Comparison of ENCODE assay signal across 21 mouse cellular contexts in genomic region chr11:60864916-60865315, GRCm38 (mm10). TPM values are rescaled to one million over a fixed set of nuclear protein-coding genes. Genes with fewer than 3 reads are reported as not detected.
DNase-seq lines count a peak whose midpoint lies in the region; ATAC-seq and TF ChIP-seq lines count a peak whose summit lies in the region.
"Had no signal": no experiment of that assay in that cellular context is flagged by ENCODE, and none has a peak within 500 bp of the region (broad histone marks: within the 10 kb centered on the region; RNA-seq: fewer than 3 reads in every experiment).

No protein-coding gene starts in this region.

- no peak overlapping the region for H3K9ac ChIP-seq in heart, embryonic 12.5 days
- H3K9ac ChIP-seq: limb, embryonic 13.5 days had no signal

- H3K79me2 ChIP-seq in myocyte (ENCODE audit: control insufficient read depth, insufficient read depth): peaks cover 70% of the 10 kb centered on the region

- no peaks in the 10 kb centered on the region for H3K27me3 ChIP-seq in heart, embryonic 12.5 days (replicated peaks)
- H3K27me3 ChIP-seq in myocyte (ENCODE audit: control insufficient read depth, insufficient read depth, insufficient read length): no peaks in the 10 kb centered on the region
- H3K27me3 ChIP-seq: limb, embryonic 13.5 days; Patski had no signal

- peaks cover 65% of the 10 kb centered on the region for H3K4me1 ChIP-seq in heart, embryonic 12.5 days (replicated peaks)
- H3K4me1 ChIP-seq: embryonic facial prominence, embryonic 10.5 days had no signal

- peak; percentile 11 for TF ChIP-seq POLR2A in myocyte (IDR thresholded peaks at IDR 0.05; ENCODE audit: insufficient read length, low read depth)

- H3K27ac ChIP-seq in heart, embryonic 12.5 days (ENCODE audit: poor library complexity, severe bottlenecking): no peak overlapping the region
- H3K27ac ChIP-seq: embryonic facial prominence, embryonic 10.5 days; layer of hippocampus, adult 2 months; limb, embryonic 13.5 days had no signal

- ATAC-seq in heart, embryonic 12.5 days (ENCODE audit: insufficient number of reproducible peaks, low FRiP score): no peak
- ATAC-seq: activated CD4-positive, CD25-positive, alpha-beta regulatory T cell, adult 4 months; CD4-positive, CD25-positive, alpha-beta regulatory T cell, adult 4 months; forebrain, embryonic 14.5 days; hindbrain, embryonic 16.5 days; intestine, postnatal 0 days; Patski had no signal

- no peak overlapping the region for H3ac ChIP-seq in myocyte (ENCODE audit: control insufficient read depth, insufficient read length)

- peaks cover 62% of the 10 kb centered on the region for H3K36me3 ChIP-seq in heart, embryonic 12.5 days
- peaks cover 15% of the 10 kb centered on the region for H3K36me3 ChIP-seq in myocyte (ENCODE audit: control insufficient read depth, insufficient read depth)

- no peak overlapping the region for H3K4me2 ChIP-seq in heart, embryonic 12.5 days
- H3K4me2 ChIP-seq in myocyte (ENCODE audit: low read depth): no peak overlapping the region
- H3K4me2 ChIP-seq: limb, embryonic 13.5 days had no signal

- H3K9me3 ChIP-seq in heart, embryonic 12.5 days (replicated peaks): no peaks in the 10 kb centered on the region
- H3K9me3 ChIP-seq: embryonic facial prominence, embryonic 10.5 days; limb, embryonic 13.5 days had no signal

- DNase-seq in adrenal gland, adult 2 months: peak; percentile 54
- no peak for DNase-seq in adrenal gland, adult 18-20 months (ENCODE audit: low spot score in 2 of 2)
- peak; percentile 62 to 82 for DNase-seq in heart, adult 18-20 months
- peak; percentile 60 for DNase-seq in gonadal fat pad, adult 2 months (ENCODE audit: low read depth)
- DNase-seq in layer of hippocampus, postnatal 25 days (ENCODE audit: extremely low spot score in 1 of 2, low spot score in 1 of 2): no peak
- DNase-seq in spleen, adult 18-20 months: no peak
- DNase-seq: cerebellum, adult 11-12 months; kidney, postnatal 10 days; right cerebral cortex, adult 18-20 months; thymus, postnatal 14 days had no signal

- 87% methylated on average over 14 of the region's 14 CpGs for WGBS in heart, embryonic 12.5 days

- H3K4me3 ChIP-seq in heart, embryonic 12.5 days: no peak overlapping the region
- no peak overlapping the region for H3K4me3 ChIP-seq in myocyte
- H3K4me3 ChIP-seq: embryonic facial prominence, embryonic 10.5 days; layer of hippocampus, adult 2 months; limb, embryonic 13.5 days had no signal

TF ChIP-seq in myocyte, 11 proteins besides CTCF, POLR2A, EP300 and RAD21:
- TF ChIP-seq CEBPB (IDR thresholded peaks at IDR 0.05; ENCODE audit: insufficient read depth, poor library complexity, severe bottlenecking): no peak
- no peak for TF ChIP-seq REST (IDR thresholded peaks at IDR 0.05; ENCODE audit: insufficient read depth, insufficient read length)
- peak; percentile 37 for TF ChIP-seq POLR2AphosphoS2 (IDR thresholded peaks at IDR 0.05; ENCODE audit: insufficient read length, low read depth)
- TF ChIP-seq E2F4 (IDR thresholded peaks at IDR 0.05; ENCODE audit: insufficient read depth): no peak
- no peak for TF ChIP-seq TCF12 (IDR thresholded peaks at IDR 0.05; ENCODE audit: insufficient read depth, poor library complexity, severe bottlenecking)
- no peak for TF ChIP-seq USF1 (IDR thresholded peaks at IDR 0.05; ENCODE audit: low read depth)
- TF ChIP-seq MAX (IDR thresholded peaks at IDR 0.05; ENCODE audit: low read depth): no peak
- no peak for TF ChIP-seq SRF (IDR thresholded peaks at IDR 0.05; ENCODE audit: control insufficient read depth, insufficient read length, low read depth)

RNA-seq across cellular contexts. Expression of gene Tmem11, which starts 14.2 kb away (rescaled TPM):
- 10 to 100 TPM; 37.0 to 62.2 TPM for total RNA-seq in adrenal gland, adult 2 months (2021)
- polyA plus RNA-seq in adrenal gland, adult 2 months (2012; rRNA removed): 74.9 and 88.3 TPM in 2 replicates
- total RNA-seq in adrenal gland, adult 18-20 months (2021): 10 to 100 TPM; 47.8 to 55.9 TPM
- 10 to 100 TPM; 28.9 to 29.6 TPM for total RNA-seq in heart, adult 18-20 months (2021)
- polyA plus RNA-seq in heart, embryonic 12.5 days (2016; fragmentation: Nextera tagmentation; extraction: Ambion mirVana): 52.6 and 53.9 TPM in 2 replicates
- polyA plus RNA-seq in gonadal fat pad, adult 2 months (2012; rRNA removed): 69.1 TPM in 2 replicates
- polyA plus RNA-seq in myocyte (2012; fragmentation: generic; extraction: Trizol): 68.7 TPM
- total RNA-seq in layer of hippocampus, postnatal 25 days (2021): 10 to 100 TPM; 24.9 to 29.7 TPM

RNA-seq across cellular contexts. Expression of gene Dhrs7b, which starts 34.5 kb away (rescaled TPM):
- total RNA-seq in adrenal gland, adult 2 months (2021): 10 to 100 TPM; 36.9 to 53.7 TPM
- polyA plus RNA-seq in adrenal gland, adult 2 months (2012; rRNA removed): 13.2 and 16.0 TPM in 2 replicates
- total RNA-seq in adrenal gland, adult 18-20 months (2021): 10 to 100 TPM; 44.3 to 54.0 TPM
- 10 to 100 TPM; 24.3 TPM for total RNA-seq in heart, adult 18-20 months (2021)
- polyA plus RNA-seq in heart, embryonic 12.5 days (2016; fragmentation: Nextera tagmentation; extraction: Ambion mirVana): 31.6 and 33.4 TPM in 2 replicates
- polyA plus RNA-seq in gonadal fat pad, adult 2 months (2012; rRNA removed): 27.2 and 43.9 TPM in 2 replicates
- polyA plus RNA-seq in myocyte (2012; fragmentation: generic; extraction: Trizol): 51.2 TPM
- total RNA-seq in layer of hippocampus, postnatal 25 days (2021): 10 to 100 TPM; 27.6 to 31.5 TPM

RNA-seq across cellular contexts. Expression of gene Natd1, which starts 49.6 kb away (rescaled TPM):
- 10 to 100 TPM; 17.7 to 20.1 TPM for total RNA-seq in adrenal gland, adult 2 months (2021)
- polyA plus RNA-seq in adrenal gland, adult 2 months (2012; rRNA removed): 38.3 and 40.9 TPM in 2 replicates
- total RNA-seq in adrenal gland, adult 18-20 months (2021): 10 to 100 TPM; 21.6 to 22.9 TPM
- 10 to 100 TPM in 1 of 2 experiments, 1 to 10 TPM in 1; 9.9 to 12.4 TPM for total RNA-seq in heart, adult 18-20 months (2021)
- 22.1 and 25.5 TPM in 2 replicates for polyA plus RNA-seq in heart, embryonic 12.5 days (2016; fragmentation: Nextera tagmentation; extraction: Ambion mirVana)
- 39.7 and 44.6 TPM in 2 replicates for polyA plus RNA-seq in gonadal fat pad, adult 2 months (2012; rRNA removed)
- polyA plus RNA-seq in myocyte (2012; fragmentation: generic; extraction: Trizol): 20.0 TPM
- total RNA-seq in layer of hippocampus, postnatal 25 days (2021): 10 to 100 TPM; 12.7 to 12.9 TPM

RNA-seq across cellular contexts. Expression of gene Shmt1, which starts 53.4 kb away (rescaled TPM):
- total RNA-seq in adrenal gland, adult 2 months (2021): 10 to 100 TPM; 38.7 to 82.4 TPM
- polyA plus RNA-seq in adrenal gland, adult 2 months (2012; rRNA removed): 27.7 and 43.5 TPM in 2 replicates
- total RNA-seq in adrenal gland, adult 18-20 months (2021): 10 to 100 TPM; 21.4 to 81.1 TPM
- 10 to 100 TPM; 11.9 to 13.5 TPM for total RNA-seq in heart, adult 18-20 months (2021)
- 34.5 and 38.6 TPM in 2 replicates for polyA plus RNA-seq in heart, embryonic 12.5 days (2016; fragmentation: Nextera tagmentation; extraction: Ambion mirVana)
- 5.5 and 8.1 TPM in 2 replicates for polyA plus RNA-seq in gonadal fat pad, adult 2 months (2012; rRNA removed)
- polyA plus RNA-seq in myocyte (2012; fragmentation: generic; extraction: Trizol): 6.6 TPM
- total RNA-seq in layer of hippocampus, postnatal 25 days (2021): 1 to 10 TPM; 4.9 to 7.4 TPM

Comparison
In these comparisons a context has a peak if more than half of its experiments do, and no peak if none do; other contexts are left out.
1. DNase-seq: peak in adrenal gland, adult 2 months (single experiment), heart, adult 18-20 months (2 of 2) and gonadal fat pad, adult 2 months (single experiment); none in adrenal gland, adult 18-20 months (0 of 2), layer of hippocampus, postnatal 25 days (0 of 2) and spleen, adult 18-20 months (0 of 2).